Mouse (Mus musculus) heart, adult 9 months (tissue): ENCODE results near the gene Ptpn7.
"Not testable (repeated sequence)": the region's sequence is repeated elsewhere in the genome, so short reads cannot be mapped to it uniquely, and the experiment has no call there.

Experiments
- DNase-seq, 2 experiments: peaks; one replicate each; pipeline ENCODE4 v3.0.0; 2022; ENCODE audit warnings: low spot score in 2 of 2

Gene Ptpn7

GRCm38 (mm10) chr1:135132473-135132872, at the start of gene Ptpn7:
Gene Ptpn7, plus strand, starts transcription at chr1:135132700.
- DNase-seq, result peak; percentile 59 to 67

DNA sequence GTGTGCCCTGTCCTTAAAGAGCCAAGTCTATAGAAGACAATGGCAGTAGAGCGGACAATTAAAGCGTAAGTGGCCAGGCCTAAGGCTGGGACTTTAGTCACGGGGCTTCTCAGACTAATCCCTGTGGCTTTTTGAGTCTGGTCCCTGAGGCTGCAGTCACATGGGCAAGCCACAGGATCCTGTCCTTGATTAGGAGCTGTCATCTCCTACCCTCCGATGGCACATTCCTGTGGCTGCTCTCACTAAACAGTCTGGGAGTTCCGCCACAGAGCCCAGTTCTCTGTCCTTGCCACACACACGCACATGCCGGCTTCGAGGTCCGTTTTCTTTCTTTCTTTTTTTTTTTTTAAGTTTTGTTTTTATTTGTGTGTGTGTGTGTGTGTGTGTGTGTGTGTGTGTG, 49.0 kb upstream of the Ptpn7 start:
- DNase-seq, result peak; percentile 64 to 70

- DNase-seq, result no peak
Observed at GRCm38 (mm10) chr1:135085296-135085871, 47.1 kb upstream of the Ptpn7 start.

GRCm38 (mm10) chr1:135086015-135086414, 46.5 kb upstream of the Ptpn7 start:
- DNase-seq, result no peak

- DNase-seq, result no peak
Observed at GRCm38 (mm10) chr1:135087414-135087813, 45.1 kb upstream of the Ptpn7 start.

DNA sequence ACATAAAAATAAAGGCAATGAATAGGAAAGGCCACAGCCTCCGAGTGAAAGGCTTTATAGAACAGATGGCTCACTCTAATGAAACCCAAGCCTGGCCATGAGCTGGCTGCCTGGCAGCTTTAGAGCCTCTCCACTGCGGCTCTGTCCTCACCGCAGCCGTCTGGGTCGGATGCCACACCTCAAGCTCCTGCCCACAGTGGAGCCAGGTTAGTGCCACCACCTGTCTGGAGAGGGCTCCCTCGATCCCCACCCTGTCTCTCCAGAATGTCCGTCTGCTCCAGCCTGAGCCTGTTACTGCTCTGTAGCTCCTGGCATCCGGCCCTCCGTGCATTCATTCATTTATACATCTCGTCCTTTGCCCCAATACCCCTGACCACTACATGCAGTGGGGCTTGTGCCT, 42.9 kb upstream of the Ptpn7 start:
- DNase-seq, result no peak

DNA sequence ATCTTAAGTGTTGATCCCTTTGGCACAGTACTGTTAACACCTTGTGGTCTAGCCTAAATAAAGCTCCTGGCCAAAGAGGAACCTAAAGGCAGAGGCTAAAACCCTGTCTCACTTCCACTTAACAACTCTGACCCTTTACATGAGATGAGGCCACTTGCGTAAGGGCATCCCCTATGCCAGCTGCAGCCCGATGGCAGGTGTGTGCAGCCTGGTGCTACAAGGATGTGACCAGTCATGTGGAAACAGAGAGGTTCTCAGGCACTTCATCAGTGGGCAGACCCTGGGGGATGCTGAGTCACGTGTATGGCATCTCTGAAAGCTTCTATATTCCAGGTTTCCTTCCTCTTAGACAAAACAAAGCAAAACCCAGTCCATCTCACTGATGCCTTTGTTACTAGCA, 41.6 kb upstream of the Ptpn7 start:
- DNase-seq, result no peak

GRCm38 (mm10) chr1:135094723-135095122, 37.8 kb upstream of the Ptpn7 start:
- DNase-seq, result no peak

- DNase-seq, result peak; percentile 47 to 62
Observed at GRCm38 (mm10) chr1:135095189-135095588, 37.3 kb upstream of the Ptpn7 start.

- no peak for DNase-seq
Observed at GRCm38 (mm10) chr1:135096312-135096711, 36.2 kb upstream of the Ptpn7 start.

GRCm38 (mm10) chr1:135097441-135097840, 35.1 kb upstream of the Ptpn7 start:
- DNase-seq, result no peak

GRCm38 (mm10) chr1:135098441-135098840, 34.1 kb upstream of the Ptpn7 start:
- DNase-seq, result peak; percentile 70

DNA sequence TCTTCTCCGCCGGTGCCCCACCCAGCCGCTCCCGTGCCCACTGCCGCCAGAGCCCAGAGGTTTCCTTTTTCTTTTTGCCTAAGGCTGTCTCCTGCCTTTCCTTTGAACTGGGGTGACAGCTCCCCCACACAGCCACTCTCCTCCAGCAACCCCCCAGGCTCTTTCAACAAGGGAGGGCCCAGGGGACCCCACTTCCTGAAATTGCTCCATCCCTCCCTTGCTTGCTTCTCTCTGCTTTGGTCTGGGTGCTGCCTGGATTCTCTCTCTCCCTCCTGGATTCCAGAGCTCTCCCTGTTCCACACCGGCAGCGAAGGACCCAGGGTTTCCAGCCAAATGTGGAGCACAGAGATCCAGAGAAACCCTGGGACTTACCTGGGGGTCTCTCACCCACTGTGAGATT, 32.1 kb upstream of the Ptpn7 start:
- DNase-seq, result no peak

GRCm38 (mm10) chr1:135105124-135105523, 27.4 kb upstream of the Ptpn7 start, which contains the start of gene Lgr6:
Gene Lgr6, minus strand, starts transcription at chr1:135105276.
- no peak for DNase-seq

DNA sequence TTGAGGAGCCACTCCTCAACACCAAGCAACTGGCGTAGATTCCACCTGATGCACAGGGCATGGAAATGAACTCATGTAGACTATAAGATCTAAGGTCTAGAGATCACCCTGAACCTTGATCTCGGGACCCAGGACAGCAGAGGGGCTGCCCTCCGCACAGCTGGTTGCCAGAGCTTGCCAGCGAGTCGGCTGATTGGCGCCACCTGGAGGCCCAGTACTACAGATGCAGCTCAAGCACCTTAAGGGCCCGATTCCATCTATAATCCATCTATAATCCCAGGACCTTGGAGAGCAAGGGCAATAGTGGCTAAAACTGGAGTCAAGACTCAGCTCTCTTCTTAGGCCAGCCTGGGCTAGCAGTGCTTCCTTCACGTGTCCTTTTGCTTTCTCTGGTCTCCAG, 26.5 kb upstream of the Ptpn7 start:
- peak in 1 of 2 experiments; percentile 48 for DNase-seq

GRCm38 (mm10) chr1:135108611-135109010, 23.9 kb upstream of the Ptpn7 start:
- no peak for DNase-seq

DNA sequence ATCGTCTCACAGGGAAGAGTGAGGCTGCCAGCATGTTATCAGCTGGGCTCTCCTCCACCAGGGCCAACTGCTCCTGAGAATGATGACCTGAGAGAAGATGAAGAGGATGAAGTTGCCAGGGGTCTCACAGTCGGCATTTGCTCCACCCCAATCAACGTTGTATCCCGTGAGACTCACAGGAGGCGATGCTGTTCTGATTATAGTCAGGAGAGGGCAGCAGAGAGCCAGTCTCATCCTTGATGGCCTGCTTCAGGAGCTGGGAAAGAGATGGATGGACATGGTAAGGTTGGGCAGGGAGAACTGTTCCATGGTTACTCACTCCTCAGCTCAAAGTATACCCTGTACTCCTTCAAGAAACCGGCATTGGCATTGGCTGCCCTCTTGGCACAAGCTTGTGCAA, 22.4 kb upstream of the Ptpn7 start:
- peak in 1 of 2 experiments; percentile 55 for DNase-seq

- not testable (repeated sequence) for DNase-seq
Observed at GRCm38 (mm10) chr1:135111271-135111670, 21.2 kb upstream of the Ptpn7 start.

- DNase-seq, result no peak
Observed at GRCm38 (mm10) chr1:135112661-135113060, 19.8 kb upstream of the Ptpn7 start.

DNA sequence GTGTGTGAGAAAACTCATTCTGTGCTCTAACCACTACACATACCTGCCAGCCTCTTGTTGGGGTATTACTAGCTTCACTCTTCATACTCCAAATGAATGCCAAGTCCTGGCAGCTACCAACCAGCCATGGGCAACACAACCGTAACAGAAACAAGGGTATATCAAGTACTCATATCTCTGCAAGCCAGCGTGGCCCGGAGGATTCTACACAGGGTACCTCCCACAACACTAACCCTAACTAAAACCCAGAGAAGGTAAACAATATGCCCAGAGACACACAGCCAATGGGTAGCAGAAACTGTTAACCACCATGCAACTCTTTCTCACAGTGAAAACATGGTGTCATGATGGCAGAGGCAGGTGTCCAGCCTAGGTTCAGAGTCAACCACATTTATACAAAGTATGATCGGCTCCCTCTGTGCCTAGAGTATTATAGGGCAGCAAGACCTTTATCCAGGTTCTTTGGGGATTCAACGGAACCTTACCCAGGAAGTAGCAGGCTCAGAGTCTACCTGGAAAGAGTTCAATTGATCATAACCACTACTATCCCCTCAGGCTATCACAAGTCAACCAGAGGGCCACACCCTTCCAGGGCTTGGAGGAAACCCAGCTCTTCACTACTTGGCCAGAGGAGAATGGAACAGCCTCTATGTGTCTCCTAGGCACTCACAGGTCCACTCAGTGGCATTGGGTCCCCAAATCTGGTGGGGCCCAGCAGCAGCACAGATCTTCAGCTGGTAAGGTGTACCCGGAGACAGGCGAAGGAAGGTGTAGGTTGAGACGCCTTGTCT, 7.7 kb upstream of the Ptpn7 start:
- no peak for DNase-seq

DNA sequence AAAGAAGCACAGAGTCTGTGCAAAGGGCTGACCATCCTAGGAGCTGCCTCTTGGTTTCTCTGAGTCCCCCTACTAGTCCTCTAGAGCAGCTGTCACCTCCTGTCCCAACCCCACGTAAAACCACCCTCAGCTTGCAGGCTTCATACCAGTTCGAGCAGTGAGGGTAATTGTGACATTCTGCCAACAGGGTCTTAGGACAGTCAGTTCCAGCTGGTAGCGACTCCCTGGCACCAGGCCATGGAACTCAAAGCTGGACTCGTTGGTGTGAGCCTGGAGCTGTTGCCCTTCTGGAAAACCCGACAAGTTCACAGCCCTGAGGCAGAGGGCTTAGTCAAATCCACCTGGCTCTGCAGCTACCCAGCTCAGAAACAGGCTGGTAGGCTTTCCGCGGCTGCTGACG, 6.5 kb upstream of the Ptpn7 start:
- DNase-seq, result no peak

DNA sequence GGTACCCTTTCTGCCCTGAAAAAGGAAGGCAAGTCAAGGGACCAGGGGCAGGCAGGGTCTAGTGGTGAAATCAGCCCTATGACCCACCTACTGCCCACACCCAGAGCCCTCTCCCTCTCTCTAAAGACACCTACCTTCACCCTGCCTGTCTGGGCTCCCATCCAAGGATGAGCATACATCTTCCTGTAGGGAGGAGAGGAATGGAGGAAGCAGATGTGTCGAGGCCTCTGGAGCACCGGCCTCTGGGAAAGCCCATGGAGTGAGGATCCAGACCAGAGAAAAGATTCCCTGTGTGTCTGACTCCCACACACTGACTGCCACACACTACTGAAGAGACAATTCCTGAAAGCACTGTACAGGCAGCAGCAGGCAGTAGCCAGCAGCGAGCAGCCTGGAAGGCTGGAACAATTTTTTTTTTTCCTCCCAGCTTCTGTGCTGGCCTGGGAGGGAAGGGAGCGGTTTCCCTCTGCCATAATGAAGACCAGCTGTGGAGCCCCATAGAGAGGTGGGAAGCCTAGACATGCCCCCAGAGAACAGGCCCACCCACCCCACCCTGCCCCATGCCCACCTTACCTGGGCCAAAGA, 6.0 kb upstream of the Ptpn7 start:
- no peak for DNase-seq

GRCm38 (mm10) chr1:135128011-135128441, 4.5 kb upstream of the Ptpn7 start:
- no peak for DNase-seq
